Mouse (Mus musculus): ENCODE measurements around the gene AI661453. TPM values are rescaled to one million over a fixed set of nuclear protein-coding genes. Genes with fewer than 3 reads are reported as not detected.
A peak's percentile ranks its signal among the peaks of the same experiment; 100 is the strongest.
"Not testable (repeated sequence)": the region's sequence is repeated elsewhere in the genome, so short reads cannot be mapped to it uniquely, and the experiment has no call there.

The AI661453 gene
- 1 to 10 TPM; 1.3 to 2.1 TPM for total RNA-seq (2021)
- long read RNA-seq, experiment 1 = 0 reads
- long read RNA-seq, experiment 2, partial matches to known transcripts = 1 of 1 reads
- long read RNA-seq, experiment 2, other reads (novel, unspliced or antisense) = 0 of 1 reads

GRCm38 (mm10) chr17:47436156-47436906 is at the start of gene AI661453:
Gene AI661453 (plus strand): TSS chr17:47436615.
- peak in 1 of 2 experiments; percentile 25 for DNase-seq

- peak; percentile 15 to 53 for DNase-seq
Measured at GRCm38 (mm10) chr17:47386649-47387048, 49.8 kb upstream of the AI661453 start.

- peak; percentile 28 to 35 for DNase-seq
Measured at GRCm38 (mm10) chr17:47394223-47394869, 42.1 kb upstream of the AI661453 start.

- peak; percentile 50 to 53 for DNase-seq
Measured at GRCm38 (mm10) chr17:47395376-47395913, 41.0 kb upstream of the AI661453 start.

- DNase-seq = no peak
Measured at GRCm38 (mm10) chr17:47399091-47399490, 37.3 kb upstream of the AI661453 start.

GRCm38 (mm10) chr17:47400451-47400850 is 36.0 kb upstream of the AI661453 start, which contains the start of gene Guca1a:
Gene Guca1a (minus strand): TSS chr17:47400584.
- no peak for DNase-seq

- no peak for DNase-seq
Measured at GRCm38 (mm10) chr17:47407717-47408557, 28.5 kb upstream of the AI661453 start.

GRCm38 (mm10) chr17:47408558-47408898 is 27.9 kb upstream of the AI661453 start:
- peak; percentile 36 to 73 for DNase-seq

GRCm38 (mm10) chr17:47409897-47410861 is 26.2 kb upstream of the AI661453 start:
- DNase-seq = peak; percentile 8 to 57

GRCm38 (mm10) chr17:47420195-47420594 is 16.2 kb upstream of the AI661453 start:
- DNase-seq = no peak

GRCm38 (mm10) chr17:47421566-47421965 is 14.8 kb upstream of the AI661453 start:
- DNase-seq = no peak

- DNase-seq = not testable (repeated sequence)
Measured at GRCm38 (mm10) chr17:47422616-47423015, 13.8 kb upstream of the AI661453 start.

- DNase-seq = no peak
Measured at GRCm38 (mm10) chr17:47424186-47424585, 12.2 kb upstream of the AI661453 start.

GRCm38 (mm10) chr17:47427316-47427715 is 9.1 kb upstream of the AI661453 start:
- DNase-seq = no peak

- peak; percentile 32 to 55 for DNase-seq
Measured at GRCm38 (mm10) chr17:47428831-47429304, 7.5 kb upstream of the AI661453 start.

- no peak for DNase-seq
Measured at GRCm38 (mm10) chr17:47430815-47431214, 5.6 kb upstream of the AI661453 start.

GRCm38 (mm10) chr17:47436907-47437547 is 612 bp downstream of the AI661453 start, which contains the start of gene 1700001C19Rik:
Gene 1700001C19Rik (minus strand): TSS chr17:47437376.
- DNase-seq = no peak

- DNase-seq = no peak
Measured at GRCm38 (mm10) chr17:47438611-47439010, 2.2 kb downstream of the AI661453 start.

GRCm38 (mm10) chr17:47439396-47440028 is 3.1 kb downstream of the AI661453 start:
- DNase-seq = peak in 1 of 2 experiments; percentile 27
